In the genomic region with DNA sequence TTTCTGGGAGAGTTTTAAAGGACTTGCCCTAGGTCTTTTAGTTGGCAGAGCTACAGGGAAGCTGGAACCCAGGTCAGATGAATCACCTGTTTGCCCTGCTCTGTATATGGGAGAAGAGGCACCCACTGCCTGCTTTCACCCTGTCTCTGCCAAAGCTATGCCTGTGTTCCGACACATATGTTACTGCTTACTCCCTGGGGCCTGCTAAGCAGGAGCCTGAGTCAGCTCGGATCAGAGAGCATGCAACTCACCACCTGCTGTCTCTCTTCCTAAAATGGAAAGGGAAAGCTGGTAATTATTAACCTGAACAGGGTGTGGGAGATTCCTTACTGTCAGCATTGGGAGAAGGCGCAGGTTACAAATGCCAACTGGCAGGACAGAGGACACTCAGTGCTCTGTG, we compare ENCODE assay signal across 8 mouse cellular contexts. TPM values are rescaled to one million over a fixed set of nuclear protein-coding genes. Genes with fewer than 3 reads are reported as not detected.
A peak's percentile ranks its signal among the peaks of the same experiment; 100 is the strongest.
DNase-seq lines count a peak whose midpoint lies in the region; ATAC-seq and TF ChIP-seq lines count a peak whose summit lies in the region.

No protein-coding gene starts in this region.

- H3K4me3 ChIP-seq in megakaryocyte, embryonic 14.5 days (replicated peaks) = peak overlapping the region; percentile 57
- 0 out of 2 replicates have a peak overlapping the region, but pooled peaks have one; percentile 4 for H3K4me3 ChIP-seq in hindbrain, embryonic 11.5 days (ENCODE audit: low read depth, low read length)
- no peak overlapping the region for H3K4me3 ChIP-seq in limb, embryonic 14.5 days (replicated peaks; ENCODE audit: low read length)
- no peak overlapping the region for H3K4me3 ChIP-seq in neural tube, embryonic 14.5 days (ENCODE audit: low read depth, low read length)

- H3K4me1 ChIP-seq in megakaryocyte, embryonic 14.5 days = peaks cover 42% of the 10 kb centered on the region
- 0 out of 2 replicates have a peak, but pooled peaks cover 3% of the 10 kb centered on the region for H3K4me1 ChIP-seq in hindbrain, embryonic 11.5 days (replicated peaks; ENCODE audit: control insufficient read depth, insufficient read depth, low read length)
- H3K4me1 ChIP-seq in limb, embryonic 14.5 days (ENCODE audit: control insufficient read depth, insufficient read depth, low read length) = peaks cover 27% of the 10 kb centered on the region
- H3K4me1 ChIP-seq in neural tube, embryonic 14.5 days (ENCODE audit: control insufficient read depth, insufficient read depth, low read length) = peaks cover 13% of the 10 kb centered on the region; the same call in 1 of the 2 replicates

- H3K9ac ChIP-seq in hindbrain, embryonic 11.5 days (ENCODE audit: low read depth, low read length) = 0 out of 2 replicates have a peak overlapping the region, but pooled peaks have one; percentile 23
- H3K9ac ChIP-seq in limb, embryonic 14.5 days (ENCODE audit: low read depth, low read length, severe bottlenecking) = no peak overlapping the region; the same call in 1 of the 2 replicates
- H3K9ac ChIP-seq in neural tube, embryonic 14.5 days (replicated peaks; ENCODE audit: low read depth, low read length) = no peak overlapping the region

- TF ChIP-seq POLR2A in limb, embryonic 14.5 days (IDR thresholded peaks at IDR 0.05; ENCODE audit: borderline replicate concordance, extremely low read depth, insufficient read depth, insufficient read length) = no peak

- DNase-seq in cerebellum, postnatal 10 days = peak; percentile 57 to 59
- DNase-seq in hindbrain, embryonic 11.5 days (ENCODE audit: low spot score) = peak; percentile 21
- no peak for DNase-seq in limb, embryonic 14.5 days (ENCODE audit: low spot score)
- DNase-seq in frontal cortex, adult 2 months (ENCODE audit: extremely low spot score in 1 of 2, low spot score in 1 of 2) = no peak
- no peak for DNase-seq in layer of hippocampus, adult 9-10 months (ENCODE audit: low spot score)

- WGBS in hindbrain, embryonic 11.5 days = 31% methylated on average over 3 of the region's 3 CpGs
- 23% methylated on average over 3 of the region's 3 CpGs for WGBS in limb, embryonic 14.5 days
- 37% methylated on average over 3 of the region's 3 CpGs for WGBS in neural tube, embryonic 14.5 days

- ATAC-seq in megakaryocyte, adult 5-6 weeks (ENCODE audit: poor library complexity, severe bottlenecking) = no peak
- no peak for ATAC-seq in hindbrain, embryonic 11.5 days (ENCODE audit: low FRiP score)
- no peak for ATAC-seq in limb, embryonic 14.5 days (ENCODE audit: low FRiP score, low read depth)
- ATAC-seq in neural tube, embryonic 14.5 days (ENCODE audit: low read depth) = no peak

- H3K27ac ChIP-seq in hindbrain, embryonic 11.5 days (ENCODE audit: low read depth, low read length) = peak overlapping the region; percentile 36; the same call in 1 of the 2 replicates
- H3K27ac ChIP-seq in limb, embryonic 14.5 days (replicated peaks; ENCODE audit: low read depth, low read length) = 0 out of 2 replicates have a peak overlapping the region, but pooled peaks have one; percentile 99
- H3K27ac ChIP-seq in neural tube, embryonic 14.5 days (ENCODE audit: low read depth, low read length) = peak overlapping the region; percentile 96; the same call in 1 of the 2 replicates

- peak overlapping the region; percentile 40; the same call in 1 of the 2 replicates for H3K4me2 ChIP-seq in hindbrain, embryonic 11.5 days (replicated peaks; ENCODE audit: low read depth, low read length)
- peak overlapping the region; percentile 49 for H3K4me2 ChIP-seq in limb, embryonic 14.5 days (replicated peaks; ENCODE audit: low read depth, low read length, severe bottlenecking)
- H3K4me2 ChIP-seq in neural tube, embryonic 14.5 days (ENCODE audit: low read depth, low read length) = peak overlapping the region; percentile 42; the same call in 1 of the 2 replicates

- H3K36me3 ChIP-seq in megakaryocyte, embryonic 14.5 days (replicated peaks; ENCODE audit: low read length) = no peaks in the 10 kb centered on the region
- H3K36me3 ChIP-seq in hindbrain, embryonic 11.5 days (ENCODE audit: control insufficient read depth, insufficient read depth, low read length) = no peaks in the 10 kb centered on the region
- H3K36me3 ChIP-seq in limb, embryonic 14.5 days (ENCODE audit: control insufficient read depth, insufficient read depth, low read length) = no peaks in the 10 kb centered on the region
- no peaks in the 10 kb centered on the region for H3K36me3 ChIP-seq in neural tube, embryonic 14.5 days (ENCODE audit: control insufficient read depth, insufficient read depth, low read length)

- H3K27me3 ChIP-seq in megakaryocyte, embryonic 14.5 days (replicated peaks) = no peaks in the 10 kb centered on the region
- H3K27me3 ChIP-seq in hindbrain, embryonic 11.5 days (ENCODE audit: control insufficient read depth, insufficient read depth, low read length) = no peaks in the 10 kb centered on the region
- no peaks in the 10 kb centered on the region for H3K27me3 ChIP-seq in limb, embryonic 14.5 days (ENCODE audit: control insufficient read depth, insufficient read depth, low read length)
- no peaks in the 10 kb centered on the region for H3K27me3 ChIP-seq in neural tube, embryonic 14.5 days (ENCODE audit: control insufficient read depth, insufficient read depth, low read length)

- H3K9me3 ChIP-seq in megakaryocyte, embryonic 14.5 days = no peaks in the 10 kb centered on the region
- no peaks in the 10 kb centered on the region for H3K9me3 ChIP-seq in hindbrain, embryonic 11.5 days (ENCODE audit: control insufficient read depth, low read length)
- H3K9me3 ChIP-seq in limb, embryonic 14.5 days (ENCODE audit: control insufficient read depth, low read length) = no peaks in the 10 kb centered on the region
- H3K9me3 ChIP-seq in neural tube, embryonic 14.5 days (ENCODE audit: control insufficient read depth, low read length) = no peaks in the 10 kb centered on the region

RNA-seq across cellular contexts. Expression of a gene that starts 2.2 kb away (rescaled TPM):
- polyA plus RNA-seq in megakaryocyte, embryonic 14.5 days (2012; ENCODE audit: insufficient read depth, low replicate concordance) = 25.4 and 51.4 TPM in 2 replicates
- total RNA-seq in megakaryocyte, adult 5-6 weeks (2015) = 559 and 619 TPM in 2 replicates
- 895 and 963 TPM in 2 replicates for total RNA-seq in megakaryocyte, adult 5-6 weeks (2017)
- polyA plus RNA-seq in hindbrain, embryonic 11.5 days (2014; fragmentation: Nextera tagmentation; extraction: Ambion mirVana) = 312 and 320 TPM in 2 replicates
- 285 and 340 TPM in 2 replicates for polyA plus RNA-seq in limb, embryonic 14.5 days (2012; rRNA removed)
- polyA plus RNA-seq in limb, embryonic 14.5 days (2014; fragmentation: Nextera tagmentation; extraction: Ambion mirVana) = 239 and 276 TPM in 2 replicates
- polyA plus RNA-seq in neural tube, embryonic 14.5 days (2014; fragmentation: Nextera tagmentation; extraction: Ambion mirVana) = 96.1 and 117 TPM in 2 replicates
- polyA plus RNA-seq in frontal cortex, adult 2 months (2012; rRNA removed) = 44.1 and 47.8 TPM in 2 replicates

RNA-seq across cellular contexts. Expression of a gene that starts 59.5 kb away (rescaled TPM):
- 253 and 281 TPM in 2 replicates for polyA plus RNA-seq in megakaryocyte, embryonic 14.5 days (2012; ENCODE audit: insufficient read depth, low replicate concordance)
- total RNA-seq in megakaryocyte, adult 5-6 weeks (2015) = 402 and 461 TPM in 2 replicates
- 143 and 163 TPM in 2 replicates for total RNA-seq in megakaryocyte, adult 5-6 weeks (2017)
- 426 and 455 TPM in 2 replicates for polyA plus RNA-seq in hindbrain, embryonic 11.5 days (2014; fragmentation: Nextera tagmentation; extraction: Ambion mirVana)
- 420 and 469 TPM in 2 replicates for polyA plus RNA-seq in limb, embryonic 14.5 days (2012; rRNA removed)
- polyA plus RNA-seq in limb, embryonic 14.5 days (2014; fragmentation: Nextera tagmentation; extraction: Ambion mirVana) = 458 and 481 TPM in 2 replicates
- polyA plus RNA-seq in neural tube, embryonic 14.5 days (2014; fragmentation: Nextera tagmentation; extraction: Ambion mirVana) = 653 and 701 TPM in 2 replicates
- 659 and 706 TPM in 2 replicates for polyA plus RNA-seq in frontal cortex, adult 2 months (2012; rRNA removed)

Comparison
In these comparisons a context has a peak if more than half of its experiments do, and no peak if none do; other contexts are left out.
1. H3K4me3 ChIP-seq: peak in megakaryocyte, embryonic 14.5 days (single experiment) and hindbrain, embryonic 11.5 days (single experiment); none in limb, embryonic 14.5 days (single experiment) and neural tube, embryonic 14.5 days (single experiment).
2. DNase-seq: peak in cerebellum, postnatal 10 days (2 of 2) and hindbrain, embryonic 11.5 days (single experiment); none in limb, embryonic 14.5 days (single experiment), frontal cortex, adult 2 months (0 of 2) and layer of hippocampus, adult 9-10 months (single experiment).
3. H3K27ac ChIP-seq: peak in every context shown above with its lines; median percentile 99 in limb, embryonic 14.5 days; 96 in neural tube, embryonic 14.5 days; 36 in hindbrain, embryonic 11.5 days.
4. Peak in every context shown above with its lines, with median percentiles within 50 percentile points of each other: H3K4me2 ChIP-seq.